In the genomic region with DNA sequence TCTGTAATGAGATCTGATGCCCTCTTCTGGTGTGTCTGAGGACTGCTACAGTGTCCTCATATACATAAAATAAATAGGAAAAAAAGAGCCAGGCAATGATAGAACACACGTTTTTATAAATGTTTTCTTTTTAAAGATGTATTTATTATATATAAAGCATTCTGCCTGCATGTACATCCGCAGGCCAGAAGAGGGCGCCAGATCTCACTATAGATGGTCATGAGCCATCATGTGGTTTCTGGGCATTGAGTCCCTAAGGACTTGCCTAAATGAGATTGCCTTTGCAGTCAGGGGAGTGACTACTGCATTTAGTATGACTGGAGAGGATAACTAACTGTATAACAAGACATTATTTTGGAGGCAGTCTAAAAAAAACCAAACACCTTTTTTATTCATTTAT, we compare ENCODE assay signal across 10 mouse cellular contexts. TPM values are rescaled to one million over a fixed set of nuclear protein-coding genes. Genes with fewer than 3 reads are reported as not detected.
DNase-seq lines count a peak whose midpoint lies in the region; ATAC-seq and TF ChIP-seq lines count a peak whose summit lies in the region.
"Had no signal": no experiment of that assay in that cellular context is flagged by ENCODE, and none has a peak within 500 bp of the region (broad histone marks: within the 10 kb centered on the region; RNA-seq: fewer than 3 reads in every experiment).

No protein-coding gene starts in this region.

- intact Hi-C loops in gastrocnemius, postnatal 14 days (cut with DNase I; ENCODE audit: low total_unique reads): no loop called here

- peak; percentile 5 to 11 for DNase-seq in cerebellum, adult 18-20 months
- DNase-seq in liver, adult 2 months (ENCODE audit: extremely low read depth, low read depth, low spot score): peak; percentile 15
- peak; percentile 11 for DNase-seq in embryo, embryonic 11.5 days (ENCODE audit: low read depth, low spot score)
- no peak for DNase-seq in yolk sac, embryonic 10.5 days (ENCODE audit: low spot score)
- DNase-seq in gastrocnemius, postnatal 14 days: no peak

- H3K9ac ChIP-seq in liver, adult 2 months (ENCODE audit: low read depth, low read length): no peak overlapping the region
- H3K9ac ChIP-seq in liver, embryonic 12.5 days: no peak overlapping the region
- H3K9ac ChIP-seq: hindbrain, embryonic 15.5 days; neural tube, embryonic 12.5 days had no signal

- ATAC-seq in cerebellum, adult (ENCODE audit: insufficient number of reproducible peaks, low FRiP score, low TSS enrichment): no peak
- no peak for ATAC-seq in liver, embryonic 12.5 days

- H3K27me3 ChIP-seq in liver, adult 2 months (ENCODE audit: control insufficient read depth, insufficient read depth, low read length): no peaks in the 10 kb centered on the region
- H3K27me3 ChIP-seq in liver, embryonic 12.5 days (replicated peaks): no peaks in the 10 kb centered on the region
- H3K27me3 ChIP-seq in small intestine, adult 2 months (ENCODE audit: control insufficient read depth, insufficient read depth, low read length): no peaks in the 10 kb centered on the region
- H3K27me3 ChIP-seq: hindbrain, embryonic 15.5 days; neural tube, embryonic 12.5 days had no signal

- H3K4me3 ChIP-seq in liver, adult 2 months (ENCODE audit: insufficient read depth, low read depth, low read length): no peak overlapping the region
- H3K4me3 ChIP-seq in liver, embryonic 12.5 days: no peak overlapping the region
- H3K4me3 ChIP-seq in small intestine, adult 2 months (ENCODE audit: low read depth, low read length): no peak overlapping the region
- H3K4me3 ChIP-seq: hindbrain, embryonic 15.5 days; neural tube, embryonic 12.5 days had no signal

- H3K4me2 ChIP-seq in liver, embryonic 12.5 days: no peak overlapping the region
- H3K4me2 ChIP-seq: hindbrain, embryonic 15.5 days; neural tube, embryonic 12.5 days had no signal

- WGBS in liver, adult 2 months: 7% methylated on average over 3 of the region's 3 CpGs
- 3% methylated on average over 3 of the region's 3 CpGs for WGBS in liver, embryonic 12.5 days (ENCODE audit: insufficient replicate concordance)
- 5% methylated on average over 3 of the region's 3 CpGs for WGBS in small intestine, adult 2 months

- no peak for TF ChIP-seq POLR2A in liver, adult 2 months (IDR thresholded peaks at IDR 0.05; ENCODE audit: extremely low read depth, insufficient read depth, low read length)
- TF ChIP-seq POLR2A in small intestine, adult 2 months (IDR thresholded peaks at IDR 0.05; ENCODE audit: low read depth, low read length): no peak

- H3K9me3 ChIP-seq in liver, embryonic 12.5 days (replicated peaks): no peaks in the 10 kb centered on the region
- H3K9me3 ChIP-seq: hindbrain, embryonic 15.5 days; neural tube, embryonic 12.5 days had no signal

- no peaks in the 10 kb centered on the region for H3K79me2 ChIP-seq in liver, adult 2 months (ENCODE audit: control insufficient read depth, insufficient read depth, low read length)

- TF ChIP-seq CTCF in liver, adult 2 months (IDR thresholded peaks at IDR 0.05; ENCODE audit: low read depth, low read length): peak; percentile 50; the same call in 1 of the 2 replicates
- TF ChIP-seq CTCF in small intestine, adult 2 months (IDR thresholded peaks at IDR 0.05; ENCODE audit: extremely low read depth, insufficient read length, insufficient replicate concordance, low read depth, low read length): peak; percentile 31; the same call in 1 of the 2 replicates

- no peaks in the 10 kb centered on the region for H3K4me1 ChIP-seq in liver, adult 2 months (ENCODE audit: control insufficient read depth, insufficient read depth, low read length)
- no peaks in the 10 kb centered on the region for H3K4me1 ChIP-seq in liver, embryonic 12.5 days
- H3K4me1 ChIP-seq in small intestine, adult 2 months (ENCODE audit: control insufficient read depth, insufficient read depth, insufficient read length, low read length): no peaks in the 10 kb centered on the region
- H3K4me1 ChIP-seq: hindbrain, embryonic 15.5 days; neural tube, embryonic 12.5 days had no signal

- H3K27ac ChIP-seq in liver, adult 2 months (replicated peaks; ENCODE audit: insufficient read depth, low read depth, low read length): no peak overlapping the region
- H3K27ac ChIP-seq in liver, embryonic 12.5 days: no peak overlapping the region
- no peak overlapping the region for H3K27ac ChIP-seq in small intestine, adult 2 months (ENCODE audit: insufficient read depth, low read depth, low read length)
- H3K27ac ChIP-seq: hindbrain, embryonic 15.5 days; neural tube, embryonic 12.5 days had no signal

- H3K36me3 ChIP-seq in liver, adult 2 months (ENCODE audit: control insufficient read depth, insufficient read depth, low read length): no peaks in the 10 kb centered on the region
- no peaks in the 10 kb centered on the region for H3K36me3 ChIP-seq in liver, embryonic 12.5 days
- H3K36me3 ChIP-seq in small intestine, adult 2 months (ENCODE audit: control insufficient read depth, insufficient read depth, low read length): no peaks in the 10 kb centered on the region
- H3K36me3 ChIP-seq: hindbrain, embryonic 15.5 days; neural tube, embryonic 12.5 days had no signal

RNA-seq across cellular contexts. Expression of a gene that starts 27.9 kb away (rescaled TPM):
- total RNA-seq in liver, adult 2 months (2014; rRNA removed): 11.6 and 13.3 TPM in 2 replicates
- 1.0 and 1.7 TPM in 2 replicates for polyA plus RNA-seq in liver, adult 2 months (2012; rRNA removed)
- polyA plus RNA-seq in liver, embryonic 12.5 days (2016; fragmentation: Nextera tagmentation; extraction: Ambion mirVana): 11.7 and 13.9 TPM in 2 replicates
- 0.53 and 2.0 TPM in 2 replicates for polyA plus RNA-seq in small intestine, adult 2 months (2012; rRNA removed)
- 1 to 10 TPM; 7.9 to 8.5 TPM for total RNA-seq in gastrocnemius, postnatal 14 days (2021)

RNA-seq across cellular contexts. Expression of a gene that starts 55.7 kb away (rescaled TPM):
- 0.40 and 1.2 TPM in 2 replicates for total RNA-seq in liver, adult 2 months (2014; rRNA removed)
- 0.10 and 0.28 TPM in 2 replicates for polyA plus RNA-seq in liver, adult 2 months (2012; rRNA removed)
- 1.2 and 1.3 TPM in 2 replicates for polyA plus RNA-seq in liver, embryonic 12.5 days (2016; fragmentation: Nextera tagmentation; extraction: Ambion mirVana)
- polyA plus RNA-seq in small intestine, adult 2 months (2012; rRNA removed): 0.20 TPM in 1 of 2 replicates, not detected in the other
- 100 to 1,000 TPM; 459 to 479 TPM for total RNA-seq in gastrocnemius, postnatal 14 days (2021)

Comparison
In these comparisons a context has a peak if more than half of its experiments do, and no peak if none do; other contexts are left out.
1. DNase-seq: peak in cerebellum, adult 18-20 months (2 of 2), liver, adult 2 months (single experiment) and embryo, embryonic 11.5 days (single experiment); none in yolk sac, embryonic 10.5 days (single experiment) and gastrocnemius, postnatal 14 days (single experiment).